Mouse (Mus musculus): ENCODE results near the gene Kdm5b.

DNA sequence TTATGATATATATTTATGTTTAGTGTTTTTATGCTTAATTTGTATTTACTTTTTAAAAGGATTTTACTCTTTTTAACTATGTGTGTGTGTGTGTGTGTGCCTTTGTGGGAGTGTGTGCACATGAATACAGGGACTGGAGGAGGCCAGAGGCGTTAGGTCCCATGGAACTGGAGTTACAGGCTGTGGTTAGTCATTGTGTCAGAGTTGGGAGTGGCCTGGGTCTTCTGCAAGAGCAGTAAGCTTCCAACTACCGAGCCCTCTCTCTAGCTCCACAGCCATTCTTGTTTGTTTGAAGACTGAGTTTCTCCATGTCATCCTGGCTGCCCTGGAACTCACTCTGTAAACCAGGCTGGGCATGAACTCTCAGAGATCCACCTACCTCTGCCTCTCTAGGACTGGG lies 37.6 kb upstream of the Kdm5b start:
- TF ChIP-seq POLR2AphosphoS2 (IDR thresholded peaks at IDR 0.05; ENCODE audit: insufficient read length, low read depth), result no peak
- no peak for TF ChIP-seq USF1 (IDR thresholded peaks at IDR 0.05; ENCODE audit: low read depth)
- no peak for TF ChIP-seq POLR2A (IDR thresholded peaks at IDR 0.05; ENCODE audit: insufficient read length, low read depth)
- no peak for TF ChIP-seq MYOD1 (IDR thresholded peaks at IDR 0.05; ENCODE audit: control insufficient read depth in 1 of 3, insufficient read length in 2 of 3, low read depth in 2 of 3)
- no peak for TF ChIP-seq TCF3 (IDR thresholded peaks at IDR 0.05; ENCODE audit: insufficient read length, low read depth)
- TF ChIP-seq MYOG (IDR thresholded peaks at IDR 0.05; ENCODE audit: control insufficient read depth in 1 of 3, insufficient read depth in 1 of 3, insufficient read length in 2 of 3, low read depth in 2 of 3), result no peak
- no peak for TF ChIP-seq MAX (IDR thresholded peaks at IDR 0.05; ENCODE audit: low read depth)
